Mouse (Mus musculus) myocyte (in vitro differentiated cells): Measurements from ENCODE around the gene Fcrl1.

Experiments
- POLR2A ChIP-seq: IDR thresholded peaks from one replicate; pipeline ENCODE4 v1.6.1; 2011; ENCODE audit warnings: low read depth, mild to moderate bottlenecking, control low read depth, moderate library complexity; ENCODE audit not compliant: insufficient read length
- TCF3 ChIP-seq: IDR thresholded peaks from one replicate; pipeline ENCODE4 v1.6.1; 2011; ENCODE audit warnings: low read depth, control low read depth; ENCODE audit not compliant: insufficient read length
- USF1 ChIP-seq: IDR thresholded peaks from one replicate; pipeline ENCODE4 v1.6.1; 2011; ENCODE audit warnings: low read depth, mild to moderate bottlenecking, control low read depth, moderate library complexity

DNA sequence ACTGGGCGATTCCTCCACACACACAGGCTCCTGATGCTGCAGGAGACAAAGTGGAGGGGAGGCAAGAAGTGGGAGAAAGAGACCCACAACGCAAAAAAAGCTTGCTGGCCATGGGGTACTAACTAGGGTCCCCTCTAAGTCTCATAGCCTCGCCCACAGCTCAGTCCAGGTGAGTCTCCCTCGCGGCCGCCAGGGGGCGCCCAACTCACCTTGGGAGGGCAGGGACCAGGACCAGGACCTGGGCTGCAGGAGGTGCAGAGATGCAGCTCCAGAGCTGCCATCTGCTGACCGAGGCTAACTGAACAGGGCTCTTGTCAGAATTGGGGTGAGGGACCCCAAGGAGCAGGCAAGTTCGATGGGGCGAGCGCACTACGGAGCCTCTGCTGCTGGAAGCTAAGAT is 35.0 kb downstream of the Fcrl1 start:
- TF ChIP-seq USF1, result no peak
- TF ChIP-seq POLR2A, result no peak
- no peak for TF ChIP-seq TCF3
